Mouse (Mus musculus) heart, adult 2 months (tissue): ENCODE data around the gene Lrrc36.

Source experiments
- CTCF ChIP-seq: fragments of 200-600 bp; IDR thresholded peaks from 2 replicates; pipeline ENCODE4 v1.8.1; 2022; ENCODE audit warnings: antibody characterized with exemption, mild to moderate bottlenecking, moderate library complexity
- EP300 ChIP-seq: fragments of 200-500 bp; IDR thresholded peaks from 2 replicates; pipeline ENCODE4 v1.6.1; 2011; ENCODE audit warnings: low read depth, low read length, control low read depth; ENCODE audit not compliant: insufficient read depth
- POLR2A ChIP-seq: fragments of 200-500 bp; IDR thresholded peaks from 2 replicates; pipeline ENCODE4 v1.6.1; 2011; ENCODE audit warnings: mild to moderate bottlenecking, low read depth, low read length, control low read depth; ENCODE audit not compliant: insufficient read depth

- TF ChIP-seq CTCF: no peak
- TF ChIP-seq POLR2A: peak; percentile 81
- peak; percentile 59; the same call in 1 of the 2 replicates for TF ChIP-seq EP300
Measured at GRCm38 (mm10) chr8:105504617-105505016, 91.2 kb downstream of the Lrrc36 start.
